Mouse (Mus musculus) kidney, adult 18-20 months (tissue): ENCODE data around the gene Ndst4.

Source experiments
- DNase-seq: peaks from one replicate; pipeline ENCODE4 v3.0.0; 2021

Ndst4 gene

DNA sequence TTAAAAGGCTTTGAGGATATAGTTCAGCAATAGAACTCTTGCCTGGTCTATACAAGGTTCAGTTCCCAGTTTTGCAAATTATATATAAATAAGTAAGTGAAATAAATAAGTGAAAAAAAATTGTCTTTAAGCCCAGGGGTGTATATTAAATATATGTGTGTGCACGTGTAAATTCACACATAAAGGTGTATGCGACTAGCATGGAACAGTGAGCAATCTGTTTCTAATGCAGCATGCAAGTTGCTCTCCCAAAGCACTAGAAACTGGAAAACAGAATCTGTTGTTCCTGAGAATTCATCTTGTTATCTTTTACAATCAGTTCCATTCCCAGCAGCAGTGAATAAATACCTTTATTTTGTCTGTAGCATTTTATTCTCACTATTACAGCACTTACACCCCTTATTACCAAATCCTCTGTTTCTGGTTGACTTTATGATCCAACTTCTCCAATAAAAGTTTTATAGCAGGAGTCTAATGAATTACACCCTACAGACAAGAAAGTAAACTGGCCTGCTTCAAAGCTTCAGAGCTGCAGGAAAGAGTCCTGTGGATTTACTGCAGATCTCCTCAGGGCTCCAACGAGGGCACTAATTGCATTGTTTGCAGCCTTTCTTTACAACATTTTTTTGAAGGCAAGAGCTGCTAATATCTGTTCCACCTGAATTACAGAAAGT is 340.7 kb downstream of the Ndst4 start:
- DNase-seq = no peak

- DNase-seq = no peak
Measured at GRCm38 (mm10) chr3:125745142-125745496, 341.2 kb downstream of the Ndst4 start.

GRCm38 (mm10) chr3:125746367-125746766 is 342.5 kb downstream of the Ndst4 start:
- no peak for DNase-seq

GRCm38 (mm10) chr3:125756911-125757310 is 353.0 kb downstream of the Ndst4 start:
- no peak for DNase-seq

DNA sequence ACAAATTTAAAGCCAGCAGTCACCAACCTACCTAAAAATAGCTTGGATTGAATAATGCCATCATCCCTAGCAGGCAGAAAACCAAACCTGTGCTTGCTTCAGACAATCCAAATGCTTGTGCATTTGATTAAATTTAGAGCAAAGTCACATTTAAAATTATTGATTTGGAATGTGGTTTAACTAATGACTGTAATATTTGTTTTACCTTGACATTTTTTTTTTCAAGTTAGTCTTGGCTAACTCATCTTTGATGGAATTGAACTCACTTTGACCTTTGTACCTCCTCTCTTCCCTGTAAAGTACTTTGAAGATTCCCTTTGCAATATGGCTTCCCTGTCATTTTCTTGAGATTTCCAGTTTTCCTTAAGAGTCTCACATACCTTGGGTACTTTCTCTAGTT is 356.8 kb downstream of the Ndst4 start:
- no peak for DNase-seq
